Mouse (Mus musculus) gastrocnemius, postnatal 14 days (tissue): ENCODE measurements around the gene 4932438H23Rik. TPM values are rescaled to one million over a fixed set of nuclear protein-coding genes. Genes with fewer than 3 reads are reported as not detected.
A peak's percentile ranks its signal among the peaks of the same experiment; 100 is the strongest.

ENCODE experiments used
- DNase-seq: peaks from one replicate; pipeline ENCODE4 v3.0.0; 2021; ENCODE audit warnings: mixed read lengths
- intact Hi-C: fragments of 180-260 bp; cut with DNase I; formaldehyde crosslinking; loops from one replicate; pipeline ENCODE4 v1.15.1; 2025; ENCODE audit warnings: low total_unique reads
- long read RNA-seq, 2 experiments: library from polyadenylated mRNA; stranded (forward); transcript quantifications; one replicate each; pipeline ENCODE4 v2.0.0; 2021
- total RNA-seq, 2 experiments: library from RNA; stranded (reverse); gene quantifications; 2 replicates each; pipeline ENCODE4 v1.2.3; 2021

The 4932438H23Rik gene
- 1 to 10 TPM; 1.3 to 1.8 TPM for total RNA-seq
- long read RNA-seq, experiment 1, partial matches to known transcripts: 0 of 1 reads
- long read RNA-seq, experiment 1, other reads (novel, unspliced or antisense): 0 of 1 reads
- long read RNA-seq, experiment 2, partial matches to known transcripts: 0 of 2 reads
- long read RNA-seq, experiment 2, other reads (novel, unspliced or antisense): 0 of 2 reads

GRCm38 (mm10) chr16:91095022-91095421 lies at the start of gene 4932438H23Rik:
4932438H23Rik (minus strand) TSS chr16:91095122.
- intact Hi-C loops: no loop called here
- no peak for DNase-seq

- no peak for DNase-seq
- intact Hi-C loops: no loop called here
Observed at GRCm38 (mm10) chr16:91140991-91141630, 46.2 kb upstream of the 4932438H23Rik start.

- DNase-seq: no peak
Observed at GRCm38 (mm10) chr16:91140457-91140856, 45.5 kb upstream of the 4932438H23Rik start.

GRCm38 (mm10) chr16:91140056-91140455 lies 45.1 kb upstream of the 4932438H23Rik start:
- intact Hi-C loops: no loop called here
- DNase-seq: no peak

More at GRCm38 (mm10) chr16:91140457-91140856, 45.5 kb upstream of the 4932438H23Rik start:
- intact Hi-C loops: no loop called here

GRCm38 (mm10) chr16:91139481-91139880 lies 44.6 kb upstream of the 4932438H23Rik start:
- intact Hi-C loops: no loop called here
- DNase-seq: peak; percentile 8

- intact Hi-C loops: no loop called here
- no peak for DNase-seq
Observed at GRCm38 (mm10) chr16:91138736-91139135, 43.8 kb upstream of the 4932438H23Rik start.

- intact Hi-C loops: no loop called here
- no peak for DNase-seq
Observed at GRCm38 (mm10) chr16:91138151-91138550, 43.2 kb upstream of the 4932438H23Rik start.

- DNase-seq: no peak
- intact Hi-C loops: no loop called here
Observed at GRCm38 (mm10) chr16:91136607-91137006, 41.7 kb upstream of the 4932438H23Rik start.

- intact Hi-C loops: no loop called here
- no peak for DNase-seq
Observed at GRCm38 (mm10) chr16:91129916-91130315, 35.0 kb upstream of the 4932438H23Rik start.

GRCm38 (mm10) chr16:91128431-91128830 lies 33.5 kb upstream of the 4932438H23Rik start:
- intact Hi-C loops: no loop called here
- no peak for DNase-seq

- intact Hi-C loops: no loop called here
- DNase-seq: no peak
Observed at GRCm38 (mm10) chr16:91126734-91127524, 32.0 kb upstream of the 4932438H23Rik start.

- DNase-seq: no peak
- intact Hi-C loops: no loop called here
Observed at GRCm38 (mm10) chr16:91124256-91124655, 29.3 kb upstream of the 4932438H23Rik start.

- DNase-seq: no peak
- intact Hi-C loops: no loop called here
Observed at GRCm38 (mm10) chr16:91123821-91124220, 28.9 kb upstream of the 4932438H23Rik start.

GRCm38 (mm10) chr16:91119879-91120278 lies 25.0 kb upstream of the 4932438H23Rik start:
- intact Hi-C loops: no loop called here
- no peak for DNase-seq

- intact Hi-C loops: no loop called here
- no peak for DNase-seq
Observed at GRCm38 (mm10) chr16:91116696-91117095, 21.8 kb upstream of the 4932438H23Rik start.

GRCm38 (mm10) chr16:91116006-91116405 lies 21.1 kb upstream of the 4932438H23Rik start:
- DNase-seq: no peak
- intact Hi-C loops: no loop called here

- intact Hi-C loops: no loop called here
- DNase-seq: peak; percentile 9
Observed at GRCm38 (mm10) chr16:91110999-91111535, 16.1 kb upstream of the 4932438H23Rik start.

GRCm38 (mm10) chr16:91107608-91108007 lies 12.7 kb upstream of the 4932438H23Rik start:
- DNase-seq: no peak
- intact Hi-C loops: no loop called here

GRCm38 (mm10) chr16:91105481-91106051 lies 10.6 kb upstream of the 4932438H23Rik start:
- intact Hi-C loops: no loop called here
- DNase-seq: no peak
